Mouse (Mus musculus) lung, embryonic 14.5 days (tissue): ENCODE measurements around the gene Fam187a. TPM values are rescaled to one million over a fixed set of nuclear protein-coding genes. Genes with fewer than 3 reads are reported as not detected.

Source experiments
- ATAC-seq: fragments of 200-750 bp; cut with Nextera tagmentation; 2 replicates; pipeline ENCODE4 v1.8.0; 2017; ENCODE audit warnings: mild to moderate bottlenecking, moderate TSS enrichment, moderate library complexity; ENCODE audit not compliant: insufficient read depth
- DNase-seq: peaks from one replicate; pipeline ENCODE4 v3.0.0-alpha.2; 2015
- H3K27ac ChIP-seq: fragments of 300-500 bp; sonication (generic); 2 replicates; pipeline ENCODE4 v1.5.1; 2014; ENCODE audit warnings: low read depth, mild to moderate bottlenecking, moderate library complexity
- H3K27me3 ChIP-seq: fragments of 300-500 bp; sonication (generic); 2 replicates; pipeline ENCODE4 v1.6.1; 2014; ENCODE audit warnings: low read length, control low read depth; ENCODE audit not compliant: insufficient read depth
- H3K36me3 ChIP-seq: fragments of 300-500 bp; sonication (generic); 2 replicates; pipeline ENCODE4 v1.6.1; 2014; ENCODE audit warnings: control low read depth; ENCODE audit not compliant: insufficient read depth
- H3K4me1 ChIP-seq: fragments of 300-500 bp; sonication (generic); 2 replicates; pipeline ENCODE4 v1.6.1; 2014; ENCODE audit warnings: antibody characterized with exemption, control low read depth; ENCODE audit not compliant: insufficient read depth
- H3K4me2 ChIP-seq: fragments of 300-500 bp; sonication (generic); 2 replicates; pipeline ENCODE4 v1.6.1; 2014; ENCODE audit warnings: mild to moderate bottlenecking
- H3K4me3 ChIP-seq: fragments of 300-500 bp; sonication (generic); 2 replicates; pipeline ENCODE4 v1.5.1; 2014; ENCODE audit warnings: low read depth, low read length
- H3K9ac ChIP-seq: fragments of 300-500 bp; sonication (generic); 2 replicates; pipeline ENCODE4 v1.6.1; 2014
- H3K9me3 ChIP-seq: fragments of 300-500 bp; sonication (generic); 2 replicates; pipeline ENCODE4 v1.6.1; 2016; ENCODE audit warnings: low read depth, low read length, control low read depth
- CTCF ChIP-seq: IDR thresholded peaks from 2 replicates; pipeline ENCODE4 v1.5.1; 2016; ENCODE audit warnings: antibody characterized with exemption, low read depth
- WGBS: fragments of 180-500 bp; shearing (Covaris S2); extraction: QIAGEN DNeasy Blood & Tissue Kit; methylation state at CpG from one replicate; pipeline ENCODE4 v1.1.7; 2014; 5-methylcytosine and 5-hydroxymethylcytosine counted together
- polyA plus RNA-seq: library from polyadenylated mRNA; unstranded; fragments of >200 nt; fragmentation: Nextera tagmentation; extraction: Ambion mirVana; gene quantifications from 2 replicates; pipeline ENCODE4 v1.2.1, GENCODE M21; 2014

The Fam187a gene
- polyA plus RNA-seq, 1 experiment from 2014 or later, result not detected

DNA sequence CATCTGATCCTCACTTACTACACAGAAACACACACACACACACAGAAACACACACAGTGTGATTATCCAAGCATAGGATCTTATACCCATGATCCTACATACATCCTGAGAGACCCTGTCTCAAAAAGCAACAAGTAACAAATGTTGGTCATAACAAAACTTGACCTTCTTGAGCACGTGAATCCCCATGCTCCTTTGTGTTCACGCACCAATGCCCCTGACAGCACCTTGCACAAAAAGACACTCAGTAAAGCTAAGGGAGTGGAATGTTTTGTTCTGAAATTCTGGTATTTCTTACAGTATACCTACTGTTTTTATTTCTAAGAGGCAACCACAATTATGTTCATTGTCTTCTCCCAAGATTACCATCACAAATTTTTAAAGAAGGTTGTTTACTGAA is 5.4 kb upstream of the Fam187a start:
- 79% methylated on average over 2 of the region's 2 CpGs for WGBS

DNA sequence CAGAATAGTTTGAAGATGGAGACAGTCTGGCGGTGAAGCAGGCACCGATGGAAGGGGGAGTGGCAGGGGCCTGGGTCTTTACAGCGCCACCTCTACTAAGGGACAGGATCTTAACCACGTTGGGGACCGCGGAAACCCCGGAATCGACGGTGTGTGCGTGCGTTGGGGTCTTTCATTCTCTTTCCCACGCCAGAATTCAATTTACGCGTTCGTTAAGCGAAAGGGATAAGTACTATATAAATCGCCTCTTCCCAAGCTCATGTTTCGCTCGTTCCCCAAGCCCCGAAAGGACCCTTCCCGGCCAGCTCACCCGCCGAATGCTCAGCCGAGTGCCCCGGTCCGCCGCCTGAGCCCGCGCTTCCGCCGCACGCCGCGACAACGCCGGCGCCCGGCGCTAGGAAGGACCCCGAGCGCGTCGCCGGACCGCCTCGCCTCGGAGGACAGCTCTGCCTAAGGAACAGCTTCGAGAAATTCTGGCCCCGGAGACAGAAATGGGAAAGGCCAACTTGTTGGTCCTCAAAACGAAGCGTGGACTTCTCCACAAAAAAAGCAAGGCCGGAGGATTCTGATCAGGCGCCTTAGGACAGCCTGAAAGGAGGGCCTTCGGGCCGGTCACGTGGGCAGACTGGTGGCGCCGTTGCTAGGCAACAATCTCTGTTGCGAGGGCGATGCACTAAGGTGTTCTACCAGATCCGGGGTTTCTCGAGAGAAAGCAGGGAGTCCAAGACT is 4.2 kb upstream of the Fam187a start, which contains the start of the genes Eftud2 and Ccdc103:
Eftud2 (minus strand) TSS at position 401 of the 729 bp plus-strand sequence.
Ccdc103 (plus strand) TSS at position 620 of the 729 bp plus-strand sequence.
- H3K36me3 ChIP-seq, result peaks cover 18% of the 10 kb centered on the region
- H3K9me3 ChIP-seq, result no peaks in the 10 kb centered on the region
- DNase-seq (peak; percentile 96), ATAC-seq (peak; percentile 92)
- peak within 1 kb of the TSS; percentile 74 for H3K4me3 ChIP-seq
- peak within 1 kb of the TSS; percentile 82 for H3K9ac ChIP-seq
- no peaks in the 10 kb centered on the region for H3K27me3 ChIP-seq
- WGBS, result under 1% methylated on average over 62 of the region's 62 CpGs
- peak within 1 kb of the TSS; percentile 88 for H3K27ac ChIP-seq
- H3K4me2 ChIP-seq, result peak within 1 kb of the TSS; percentile 80
- no peaks in the 10 kb centered on the region for H3K4me1 ChIP-seq
- no peak for TF ChIP-seq CTCF

More for the DNA sequence above, 5.4 kb upstream of the Fam187a start:
- DNase-seq (no peak), ATAC-seq (no peak)
- Histone ChIP-seq H3K4me1 (no peaks in the 10 kb centered on the region), H3K4me2 (peak overlapping the region; percentile 80), H3K36me3 (peaks cover 30% of the 10 kb centered on the region), H3K27ac (no peak overlapping the region), H3K4me3 (no peak overlapping the region), H3K27me3 (no peaks in the 10 kb centered on the region), H3K9me3 (no peaks in the 10 kb centered on the region), H3K9ac (peak overlapping the region; percentile 82; the same call in 1 of the 2 replicates)
- no peak for TF ChIP-seq CTCF

DNA sequence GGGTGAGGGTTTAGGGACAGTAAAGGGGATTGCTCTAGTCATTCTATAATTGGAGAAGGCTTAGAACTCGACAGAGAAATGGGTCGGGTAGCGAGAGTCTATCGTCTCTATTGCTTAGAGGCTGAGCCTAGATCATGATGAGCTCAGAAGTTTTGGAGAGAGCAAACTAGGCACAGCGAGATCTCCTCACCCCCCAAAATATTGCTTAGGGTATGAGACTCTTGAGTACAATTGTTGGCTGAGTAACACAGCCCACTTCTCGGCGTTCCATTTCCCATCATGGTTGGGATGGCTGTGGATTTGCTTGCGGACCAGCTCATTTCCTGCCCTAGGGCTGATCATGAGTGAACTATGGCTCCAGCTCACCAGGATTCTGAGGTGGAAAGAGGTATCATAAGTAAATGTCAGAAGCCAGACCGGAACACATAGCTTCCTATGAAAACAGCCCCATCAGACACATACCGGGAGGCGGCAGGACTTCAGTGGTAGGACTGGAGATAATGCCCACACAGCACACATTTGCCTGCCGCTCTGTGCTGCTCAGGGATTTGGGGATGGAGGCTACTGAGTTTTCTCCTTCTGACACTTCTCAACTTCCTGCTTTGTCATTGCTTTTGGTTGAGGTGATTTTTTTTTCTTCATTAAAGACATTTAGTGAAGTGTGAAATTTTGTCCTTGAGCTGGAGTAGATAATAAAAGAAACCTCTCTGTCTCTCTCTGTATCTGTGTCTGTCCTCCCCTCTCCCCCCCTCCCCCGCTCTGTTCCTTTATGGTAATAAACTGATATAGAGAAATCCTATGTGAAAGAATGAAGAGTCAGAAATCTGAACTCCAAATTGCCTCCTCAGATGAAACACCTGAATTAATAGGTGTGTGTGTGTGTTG is 3.4 kb upstream of the Fam187a start:
- H3K9me3 ChIP-seq, result no peaks in the 10 kb centered on the region
- peak overlapping the region; percentile 82 for H3K9ac ChIP-seq
- ATAC-seq, result peak; percentile 30; the same call in 1 of the 2 replicates
- peak overlapping the region; percentile 80 for H3K4me2 ChIP-seq
- H3K27ac ChIP-seq, result peak overlapping the region; percentile 88; the same call in 1 of the 2 replicates
- TF ChIP-seq CTCF, result no peak
- H3K4me1 ChIP-seq, result no peaks in the 10 kb centered on the region
- peak overlapping the region; percentile 74 for H3K4me3 ChIP-seq
- H3K27me3 ChIP-seq, result no peaks in the 10 kb centered on the region
- DNase-seq, result no peak
- WGBS, result 11% methylated on average over 13 of the region's 13 CpGs
- H3K36me3 ChIP-seq, result peaks cover 10% of the 10 kb centered on the region

DNA sequence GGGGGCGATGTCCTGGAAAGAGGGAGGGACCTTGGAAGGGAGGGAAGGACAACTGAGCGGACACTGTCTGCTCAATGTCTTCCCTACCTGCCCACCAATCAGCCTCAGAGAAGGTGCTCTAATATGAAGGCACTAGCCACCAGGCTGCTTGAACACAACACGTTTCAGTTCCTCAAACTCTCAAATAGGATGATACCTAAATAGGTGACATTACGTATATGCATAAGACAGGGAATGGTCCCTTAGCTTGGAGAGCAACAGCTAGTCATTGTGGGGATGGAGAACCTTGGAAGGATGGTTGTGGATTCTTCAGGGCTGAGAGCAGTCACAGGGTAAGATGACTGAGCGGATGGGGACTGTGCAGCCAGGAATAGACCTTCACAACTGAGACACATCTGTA is 2.5 kb downstream of the Fam187a start:
- Histone ChIP-seq H3K36me3 (no peaks in the 10 kb centered on the region), H3K4me3 (no peak overlapping the region), H3K9me3 (no peaks in the 10 kb centered on the region), H3K4me2 (no peak overlapping the region), H3K9ac (no peak overlapping the region), H3K27ac (no peak overlapping the region), H3K27me3 (0 out of 2 replicates have a peak, but pooled peaks cover 3% of the 10 kb centered on the region), H3K4me1 (no peaks in the 10 kb centered on the region)
- WGBS, result 82% methylated on average over 5 of the region's 5 CpGs
- DNase-seq (no peak), ATAC-seq (no peak)
- TF ChIP-seq CTCF, result no peak

DNA sequence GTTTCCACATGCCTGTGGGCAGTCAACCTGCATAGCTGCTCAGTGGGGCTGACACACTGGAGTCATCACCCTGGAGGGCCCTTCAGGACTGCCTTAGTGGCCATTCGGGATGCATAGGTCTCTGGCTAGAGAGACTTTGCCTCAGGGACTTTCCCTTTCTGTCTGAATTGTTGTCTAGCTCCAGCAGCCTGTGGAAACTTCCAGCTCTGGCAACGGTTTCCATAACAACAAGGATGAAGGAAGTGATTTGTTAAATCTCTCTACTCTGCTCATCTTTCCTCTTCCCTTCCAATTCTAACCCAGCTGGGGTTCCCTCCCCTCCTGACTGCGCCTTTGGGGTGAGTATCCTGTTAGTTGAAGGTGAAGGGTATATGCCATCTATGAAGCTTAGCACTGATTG is 3.2 kb downstream of the Fam187a start:
- Histone ChIP-seq H3K4me3 (no peak overlapping the region), H3K4me2 (no peak overlapping the region), H3K4me1 (no peaks in the 10 kb centered on the region), H3K9ac (no peak overlapping the region), H3K9me3 (no peaks in the 10 kb centered on the region), H3K27ac (no peak overlapping the region), H3K27me3 (peaks cover 6% of the 10 kb centered on the region; the same call in 1 of the 2 replicates), H3K36me3 (no peaks in the 10 kb centered on the region)
- TF ChIP-seq CTCF, result no peak
- 63% methylated on average over 3 of the region's 3 CpGs for WGBS
- ATAC-seq, result no peak
- no peak for DNase-seq

DNA sequence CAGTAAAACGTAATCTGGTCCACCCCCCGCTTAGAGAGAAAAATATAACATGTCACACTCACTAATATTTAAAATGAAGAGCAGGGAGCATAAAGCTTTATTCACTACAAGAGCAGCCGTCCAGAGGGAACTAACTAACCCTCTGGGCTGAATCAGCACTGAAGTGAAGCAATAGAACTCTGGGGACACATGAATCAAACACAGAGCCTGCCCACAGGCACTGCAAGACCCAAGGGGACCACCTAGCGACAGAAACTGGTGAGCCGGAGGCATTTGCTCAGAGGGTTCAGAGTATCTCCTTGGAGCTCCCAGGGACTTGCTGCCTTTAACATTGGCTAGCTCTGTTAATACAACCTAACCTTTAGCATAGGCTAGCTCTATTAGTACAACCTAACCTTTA is 5.1 kb downstream of the Fam187a start:
- 66% methylated on average over 5 of the region's 5 CpGs for WGBS
- H3K27ac ChIP-seq, result no peak overlapping the region
- H3K4me1 ChIP-seq, result no peaks in the 10 kb centered on the region
- no peak for ATAC-seq
- no peaks in the 10 kb centered on the region for H3K9me3 ChIP-seq
- peaks cover 20% of the 10 kb centered on the region for H3K27me3 ChIP-seq
- H3K4me3 ChIP-seq, result no peak overlapping the region
- no peak for DNase-seq
- no peaks in the 10 kb centered on the region for H3K36me3 ChIP-seq
- H3K4me2 ChIP-seq, result no peak overlapping the region
- no peak overlapping the region for H3K9ac ChIP-seq
- TF ChIP-seq CTCF, result no peak
